Mouse (Mus musculus): Measurements from ENCODE around the gene V1ra8. TPM values are rescaled to one million over a fixed set of nuclear protein-coding genes. Genes with fewer than 3 reads are reported as not detected.
"Not testable (repeated sequence)": the region's sequence is repeated elsewhere in the genome, so short reads cannot be mapped to it uniquely, and the experiment has no call there.

The V1ra8 gene
- not detected in 2 replicates for polyA plus RNA-seq (2015; fragmentation: Nextera tagmentation; extraction: Ambion mirVana)

GRCm38 (mm10) chr6:90202493-90202892 is at the start of gene V1ra8:
Gene V1ra8 (plus strand): TSS chr6:90202793.
- not testable (repeated sequence) for H3K27me3 ChIP-seq (replicated peaks); H3K9me3 ChIP-seq; ATAC-seq (ENCODE audit: insufficient read depth, low FRiP score, low read depth); H3K4me2 ChIP-seq; H3K9ac ChIP-seq; H3K36me3 ChIP-seq; H3K4me3 ChIP-seq (replicated peaks); H3K27ac ChIP-seq; H3K4me1 ChIP-seq
- WGBS: 81% methylated on average over 2 of the region's 2 CpGs

DNA sequence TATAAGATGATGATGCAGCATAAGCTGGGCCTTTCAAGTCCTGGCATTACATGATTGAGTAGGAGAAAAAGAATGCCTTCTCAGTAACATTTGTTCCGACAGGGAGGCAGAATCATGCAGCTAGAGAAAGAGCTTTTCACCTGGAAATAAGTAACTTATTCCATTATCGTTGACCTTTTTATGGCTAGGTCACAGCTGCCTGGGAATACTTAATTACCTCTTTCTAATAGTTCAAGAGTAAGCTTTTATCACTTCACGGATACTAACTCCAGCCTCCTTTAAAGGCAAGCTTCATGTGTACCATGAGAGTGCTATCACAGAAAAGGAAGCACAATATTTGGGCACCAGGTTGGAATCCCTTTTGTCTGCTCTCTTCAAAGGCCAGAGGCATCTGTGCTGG is 42.5 kb upstream of the V1ra8 start:
- no peak overlapping the region for H3K9ac ChIP-seq
- no peak overlapping the region for H3K4me3 ChIP-seq (replicated peaks)
- no peak for ATAC-seq (ENCODE audit: insufficient read depth, low FRiP score, low read depth)
- no peaks in the 10 kb centered on the region for H3K27me3 ChIP-seq (replicated peaks)
- 70% methylated on average over 3 of the region's 3 CpGs for WGBS
- no peaks in the 10 kb centered on the region for H3K9me3 ChIP-seq
- no peaks in the 10 kb centered on the region for H3K36me3 ChIP-seq
- H3K27ac ChIP-seq: no peak overlapping the region
- no peaks in the 10 kb centered on the region for H3K4me1 ChIP-seq
- no peak overlapping the region for H3K4me2 ChIP-seq

- Histone ChIP-seq H3K4me2 (no peak within 1 kb of the TSS), H3K9me3 (no peaks in the 10 kb centered on the region), H3K9ac (no peak within 1 kb of the TSS), H3K27me3 (replicated peaks) (no peaks in the 10 kb centered on the region), H3K4me3 (replicated peaks) (no peak within 1 kb of the TSS), H3K27ac (no peak within 1 kb of the TSS), H3K4me1 (no peaks in the 10 kb centered on the region), H3K36me3 (no peaks in the 10 kb centered on the region)
- no peak for ATAC-seq (ENCODE audit: insufficient read depth, low FRiP score, low read depth)
- WGBS: 57% methylated on average over 2 of the region's 2 CpGs
Observed at GRCm38 (mm10) chr6:90174508-90174907, 28.1 kb upstream of the V1ra8 start, which contains the start of gene Vmn1r52. Gene Vmn1r52 (plus strand): TSS chr6:90174808.

DNA sequence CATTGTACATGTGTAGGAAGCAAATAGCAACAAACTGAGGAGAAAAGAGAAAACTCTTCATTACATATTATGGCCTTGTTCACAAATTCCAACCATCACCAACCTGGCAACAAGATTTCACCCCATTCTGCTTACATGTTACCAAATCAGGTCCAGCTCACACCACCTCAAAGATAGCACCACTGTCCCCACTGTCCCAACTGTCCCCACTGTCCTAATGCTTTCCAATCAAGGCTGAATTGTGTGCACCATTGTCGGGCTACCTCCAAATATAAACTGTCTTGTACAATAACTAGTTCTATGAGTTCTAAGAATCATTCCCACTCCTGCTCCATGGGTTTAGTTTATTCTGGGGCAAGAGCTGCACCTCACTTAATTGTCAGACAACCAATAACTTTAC is 21.7 kb downstream of the V1ra8 start, which contains the start of gene Vmn1r53:
Vmn1r53 (minus strand) TSS at position 101 of the 400 bp plus-strand sequence.
- WGBS: 79% methylated on average over 1 of the region's 1 CpGs
- H3K4me3 ChIP-seq (replicated peaks): no peak within 1 kb of the TSS
- H3K27me3 ChIP-seq (replicated peaks): no peaks in the 10 kb centered on the region
- H3K4me1 ChIP-seq: no peaks in the 10 kb centered on the region
- H3K27ac ChIP-seq: no peak within 1 kb of the TSS
- no peak within 1 kb of the TSS for H3K9ac ChIP-seq
- H3K9me3 ChIP-seq: no peaks in the 10 kb centered on the region
- no peak within 1 kb of the TSS for H3K4me2 ChIP-seq
- no peaks in the 10 kb centered on the region for H3K36me3 ChIP-seq
- no peak for ATAC-seq (ENCODE audit: insufficient read depth, low FRiP score, low read depth)

DNA sequence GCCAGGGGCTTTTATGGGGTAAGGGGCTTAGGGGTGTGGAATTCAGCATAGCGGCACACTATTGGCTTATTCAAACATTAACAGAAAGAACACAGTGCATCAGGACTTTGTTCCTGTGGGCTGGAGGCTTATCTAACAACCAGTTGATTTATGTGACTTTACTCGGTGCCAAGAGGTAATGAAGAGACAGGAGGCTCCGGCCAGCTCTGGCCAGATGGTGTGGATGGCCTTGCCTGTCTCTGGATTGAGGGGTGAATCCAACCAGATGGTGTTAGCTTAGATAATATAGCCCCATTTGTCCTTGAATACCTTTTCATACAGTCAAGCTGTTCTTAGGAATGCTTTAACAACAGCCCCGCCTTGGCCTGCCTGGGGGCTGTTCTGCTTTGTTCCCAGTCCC is 29.5 kb downstream of the V1ra8 start:
- 71% methylated on average over 4 of the region's 4 CpGs for WGBS
- H3K4me2 ChIP-seq; H3K9me3 ChIP-seq; H3K27ac ChIP-seq; H3K36me3 ChIP-seq; H3K9ac ChIP-seq; ATAC-seq (ENCODE audit: insufficient read depth, low FRiP score, low read depth); H3K27me3 ChIP-seq (replicated peaks); H3K4me3 ChIP-seq (replicated peaks); H3K4me1 ChIP-seq: not testable (repeated sequence)

DNA sequence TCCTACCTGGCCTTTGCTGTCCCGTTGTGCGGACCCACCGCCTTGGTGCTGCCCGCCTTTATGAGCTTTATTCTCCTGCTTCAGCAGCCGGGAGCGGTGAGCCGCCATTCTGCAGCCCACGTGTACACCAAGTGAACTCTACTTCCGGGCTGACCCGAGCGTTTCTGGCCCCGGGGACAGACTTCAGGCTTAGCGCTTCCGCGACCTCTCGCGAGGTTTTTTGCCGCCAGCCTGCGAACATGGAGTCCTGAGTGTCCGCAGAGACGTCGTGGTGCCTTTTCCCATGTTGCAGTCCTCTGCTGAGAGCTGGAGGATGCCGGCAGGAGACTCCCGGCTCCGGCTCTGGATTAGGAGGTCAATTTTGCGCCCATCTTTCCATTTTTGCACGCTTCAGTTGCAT is 30.1 kb downstream of the V1ra8 start:
- WGBS: 54% methylated on average over 27 of the region's 27 CpGs
- H3K36me3 ChIP-seq: no peaks in the 10 kb centered on the region
- no peak for ATAC-seq (ENCODE audit: insufficient read depth, low FRiP score, low read depth)

DNA sequence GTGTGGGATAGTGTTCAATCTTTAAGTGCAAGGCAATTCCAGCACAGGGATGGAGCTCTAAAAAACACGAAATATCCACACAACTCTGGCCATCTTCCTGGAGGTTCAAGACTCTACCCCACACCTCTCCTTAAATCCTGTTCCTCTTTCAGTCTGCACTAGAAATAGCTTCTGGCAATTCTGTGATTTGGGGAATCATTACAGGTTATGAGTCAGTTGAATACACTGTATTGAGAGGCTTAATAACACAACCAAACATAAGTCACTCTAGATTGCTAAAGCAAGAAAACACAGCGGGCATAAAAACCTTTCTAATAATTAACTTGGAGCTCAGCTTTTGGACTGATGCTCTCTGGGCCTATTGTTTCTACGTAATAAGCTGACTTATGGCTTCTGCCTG is 41.4 kb downstream of the V1ra8 start:
- no peaks in the 10 kb centered on the region for H3K4me1 ChIP-seq
- H3K4me3 ChIP-seq (replicated peaks): no peak overlapping the region
- H3K27ac ChIP-seq: no peak overlapping the region
- no peak overlapping the region for H3K9ac ChIP-seq
- no peak overlapping the region for H3K4me2 ChIP-seq
- WGBS: 74% methylated on average over 3 of the region's 3 CpGs
- ATAC-seq (ENCODE audit: insufficient read depth, low FRiP score, low read depth): no peak
- no peaks in the 10 kb centered on the region for H3K36me3 ChIP-seq
- H3K9me3 ChIP-seq: no peaks in the 10 kb centered on the region
- H3K27me3 ChIP-seq (replicated peaks): no peaks in the 10 kb centered on the region

More for the DNA sequence above, 30.1 kb downstream of the V1ra8 start:
- Histone ChIP-seq H3K4me1 (no peaks in the 10 kb centered on the region), H3K27me3 (replicated peaks) (no peaks in the 10 kb centered on the region), H3K9ac (no peak overlapping the region), H3K9me3 (no peaks in the 10 kb centered on the region), H3K4me2 (no peak overlapping the region), H3K4me3 (replicated peaks) (no peak overlapping the region), H3K27ac (no peak overlapping the region)

- Histone ChIP-seq H3K36me3 (no peaks in the 10 kb centered on the region), H3K27ac (no peak within 1 kb of the TSS), H3K9ac (no peak within 1 kb of the TSS), H3K9me3 (no peaks in the 10 kb centered on the region), H3K4me3 (replicated peaks) (no peak within 1 kb of the TSS), H3K4me1 (no peaks in the 10 kb centered on the region), H3K4me2 (no peak within 1 kb of the TSS), H3K27me3 (replicated peaks) (no peaks in the 10 kb centered on the region)
- 60% methylated on average over 1 of the region's 1 CpGs for WGBS
- ATAC-seq (ENCODE audit: insufficient read depth, low FRiP score, low read depth): no peak
Observed at GRCm38 (mm10) chr6:90246000-90246399, 43.4 kb downstream of the V1ra8 start, which contains the start of gene Vmn1r54. Gene Vmn1r54 (plus strand): TSS chr6:90246300.

Other genes with a start within 250 kb of the V1ra8 start
- not detected in 2 replicates for gene Vmn1r46, start 233.5 kb upstream of the V1ra8 start, polyA plus RNA-seq (2015; fragmentation: Nextera tagmentation; extraction: Ambion mirVana)
- not detected in 2 replicates for gene Vmn1r47, start 186.6 kb upstream of the V1ra8 start, polyA plus RNA-seq (2015; fragmentation: Nextera tagmentation; extraction: Ambion mirVana)
- not detected in 2 replicates for gene Vmn1r48, start 166.0 kb upstream of the V1ra8 start, polyA plus RNA-seq (2015; fragmentation: Nextera tagmentation; extraction: Ambion mirVana)
- gene Vmn1r49, start 124.3 kb upstream of the V1ra8 start, polyA plus RNA-seq (2015; fragmentation: Nextera tagmentation; extraction: Ambion mirVana): not detected in 2 replicates
- not detected in 2 replicates for gene Vmn1r50, start 101.4 kb upstream of the V1ra8 start, polyA plus RNA-seq (2015; fragmentation: Nextera tagmentation; extraction: Ambion mirVana)
- 0.03 TPM in 1 of 2 replicates, not detected in the other for gene Vmn1r51, start 80.2 kb upstream of the V1ra8 start, polyA plus RNA-seq (2015; fragmentation: Nextera tagmentation; extraction: Ambion mirVana)
- gene Vmn1r52, start 28.0 kb upstream of the V1ra8 start, polyA plus RNA-seq (2015; fragmentation: Nextera tagmentation; extraction: Ambion mirVana): not detected in 2 replicates
- not detected in 2 replicates for gene Vmn1r53, start 21.6 kb downstream of the V1ra8 start, polyA plus RNA-seq (2015; fragmentation: Nextera tagmentation; extraction: Ambion mirVana)
- not detected in 2 replicates for gene Vmn1r54, start 43.5 kb downstream of the V1ra8 start, polyA plus RNA-seq (2015; fragmentation: Nextera tagmentation; extraction: Ambion mirVana)
- gene BC048671, start 98.4 kb downstream of the V1ra8 start, polyA plus RNA-seq (2015; fragmentation: Nextera tagmentation; extraction: Ambion mirVana): not detected in 2 replicates
- gene Chst13, start 122.4 kb downstream of the V1ra8 start, polyA plus RNA-seq (2015; fragmentation: Nextera tagmentation; extraction: Ambion mirVana): 0.94 and 1.7 TPM in 2 replicates
- gene Uroc1, start 130.5 kb downstream of the V1ra8 start, polyA plus RNA-seq (2015; fragmentation: Nextera tagmentation; extraction: Ambion mirVana): 0.46 and 1.2 TPM in 2 replicates
- gene Zxdc, start 166.7 kb downstream of the V1ra8 start, polyA plus RNA-seq (2015; fragmentation: Nextera tagmentation; extraction: Ambion mirVana): 7.7 and 7.9 TPM in 2 replicates
- 0.40 and 0.57 TPM in 2 replicates for gene Cfap100, start 226.0 kb downstream of the V1ra8 start, polyA plus RNA-seq (2015; fragmentation: Nextera tagmentation; extraction: Ambion mirVana)

Data from stomach, embryonic 15.5 days (tissue).